10 mouse cellular contexts compared by ENCODE assay signal in the genomic region with DNA sequence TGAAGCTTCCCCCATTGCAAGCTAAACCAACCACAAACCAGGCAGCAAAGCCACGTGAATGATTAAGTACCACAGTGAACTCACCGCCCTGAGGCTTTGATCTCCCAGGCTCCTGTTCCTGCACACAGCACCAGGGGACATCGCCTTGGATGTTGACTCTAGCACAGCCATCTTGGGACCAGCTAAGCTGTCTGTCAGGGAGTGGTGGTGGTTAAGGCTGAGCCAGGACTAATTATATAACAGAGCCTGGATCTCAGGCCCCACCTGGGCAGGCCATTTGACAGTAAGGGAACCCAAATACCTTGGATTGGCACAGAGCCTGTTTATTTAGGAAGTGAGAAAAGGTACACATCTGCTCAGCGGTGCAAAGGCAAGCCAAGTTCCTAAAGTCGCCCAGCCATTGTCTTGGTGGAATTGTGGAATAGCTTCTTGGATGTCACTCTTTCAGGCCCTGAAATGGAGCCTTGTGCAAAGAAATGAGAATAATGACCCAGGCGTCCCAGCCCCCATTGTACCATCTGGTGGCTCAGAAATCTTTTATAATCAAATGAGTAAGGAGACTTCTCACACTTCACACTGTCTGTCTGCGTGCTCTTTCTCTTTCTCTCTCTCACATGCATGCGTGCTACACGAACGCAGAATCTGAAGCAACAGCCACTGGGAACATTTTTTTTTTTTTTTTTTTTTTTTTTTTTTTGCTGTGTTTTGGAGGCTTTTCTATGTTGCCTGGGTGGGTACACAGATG. TPM values are rescaled to one million over a fixed set of nuclear protein-coding genes. Genes with fewer than 3 reads are reported as not detected.
DNase-seq lines count a peak whose midpoint lies in the region; ATAC-seq lines count a peak whose summit lies in the region.
"Had no signal": no experiment of that assay in that cellular context is flagged by ENCODE, and none has a peak within 500 bp of the region (broad histone marks: within the 10 kb centered on the region; RNA-seq: fewer than 3 reads in every experiment).

No protein-coding gene starts in this region.

- intact Hi-C loops in gastrocnemius, postnatal 36 days (cut with DNase I), result no loop called here
- intact Hi-C loops in heart, postnatal 25 days (cut with DNase I), result loop anchor here (5.0 kb wide), 1 partner anchor 34 kb away; the partner anchor contains the start of gene Hpcal1

- no peaks in the 10 kb centered on the region for H3K36me3 ChIP-seq in neural tube, embryonic 12.5 days

- H3K27me3 ChIP-seq in neural tube, embryonic 12.5 days (replicated peaks), result no peaks in the 10 kb centered on the region

- peak; percentile 48 for DNase-seq in cerebellum, adult 11-12 months
- DNase-seq in cerebellum, adult 8-10 months, result no peak
- DNase-seq in neural tube, embryonic 10.5 days (ENCODE audit: extremely low spot score, low spot score), result no peak
- DNase-seq in liver, result peak; percentile 31
- peak; percentile 71 for DNase-seq in thymus, postnatal 0 days (ENCODE audit: low spot score)
- DNase-seq in gastrocnemius, postnatal 36 days, result no peak
- no peak for DNase-seq in heart, postnatal 25 days (ENCODE audit: low spot score)

- peak; percentile 45; the same call in 1 of the 2 replicates for ATAC-seq in neural tube, embryonic 12.5 days (ENCODE audit: low FRiP score, low read depth)

- H3K9ac ChIP-seq in neural tube, embryonic 12.5 days, result no peak overlapping the region

- no peak overlapping the region for H3K4me2 ChIP-seq in neural tube, embryonic 12.5 days (replicated peaks)

- peaks cover 21% of the 10 kb centered on the region; the same call in 1 of the 2 replicates for H3K4me1 ChIP-seq in neural tube, embryonic 12.5 days

- WGBS in neural tube, embryonic 12.5 days, result 53% methylated on average over 10 of the region's 10 CpGs

- no peaks in the 10 kb centered on the region for H3K9me3 ChIP-seq in neural tube, embryonic 12.5 days

- H3K4me3 ChIP-seq in neural tube, embryonic 12.5 days, result no peak overlapping the region
- H3K4me3 ChIP-seq: heart, adult 2 months had no signal

- H3K27ac ChIP-seq in neural tube, embryonic 12.5 days, result no peak overlapping the region
- H3K27ac ChIP-seq: macrophage had no signal

RNA-seq across cellular contexts. Expression of gene Hpcal1, which starts 36.1 kb away (rescaled TPM):
- polyA plus RNA-seq in neural tube, embryonic 12.5 days (2016; fragmentation: Nextera tagmentation; extraction: Ambion mirVana), result 35.1 and 38.6 TPM in 2 replicates
- 145 and 152 TPM in 2 replicates for polyA plus RNA-seq in thymus, postnatal 0 days (2015; fragmentation: Nextera tagmentation; extraction: Ambion mirVana)
- 1 to 10 TPM; 6.3 to 8.1 TPM for total RNA-seq in gastrocnemius, postnatal 36 days (2021)
- total RNA-seq in heart, postnatal 25 days (2021), result 10 to 100 TPM; 15.3 to 20.8 TPM

Comparison
In these comparisons a context has a peak if more than half of its experiments do, and no peak if none do; other contexts are left out.
1. DNase-seq: peak in cerebellum, adult 11-12 months (single experiment), liver (single experiment) and thymus, postnatal 0 days (single experiment); none in cerebellum, adult 8-10 months (single experiment), neural tube, embryonic 10.5 days (single experiment), gastrocnemius, postnatal 36 days (0 of 2) and heart, postnatal 25 days (single experiment).